Mouse (Mus musculus): Measurements from ENCODE around the gene Vmn1r90.
"Not testable (repeated sequence)": the region's sequence is repeated elsewhere in the genome, so short reads cannot be mapped to it uniquely, and the experiment has no call there.

Vmn1r90 gene

DNA sequence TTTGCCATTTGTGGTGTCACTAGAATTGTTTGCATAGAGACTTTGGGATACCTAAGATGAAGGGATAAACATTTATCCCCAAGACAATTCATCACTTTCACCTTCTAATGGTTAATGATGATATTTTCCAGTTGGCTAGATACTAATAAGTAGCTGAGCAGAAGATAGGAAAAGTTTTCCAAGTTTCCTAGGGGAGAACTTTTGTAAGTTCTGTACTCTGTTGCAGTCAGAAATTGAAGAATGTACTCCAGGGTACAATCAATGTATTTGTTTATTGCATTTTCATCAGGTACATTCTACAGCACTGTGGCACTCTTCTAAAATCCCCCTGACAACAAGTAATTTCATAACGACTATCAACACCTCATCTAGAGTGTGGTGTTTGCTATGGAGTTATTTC lies at the start of gene Vmn1r90:
Gene Vmn1r90 (minus strand): TSS at position 101 of the 400 bp plus-strand sequence.
- no peak for DNase-seq

GRCm38 (mm10) chr7:14593009-14593408 lies 29.7 kb upstream of the Vmn1r90 start:
- DNase-seq, result not testable (repeated sequence)

GRCm38 (mm10) chr7:14552284-14552683 lies 11.0 kb downstream of the Vmn1r90 start:
- no peak for DNase-seq

GRCm38 (mm10) chr7:14525280-14525679 lies 38.0 kb downstream of the Vmn1r90 start:
- no peak for DNase-seq

DNA sequence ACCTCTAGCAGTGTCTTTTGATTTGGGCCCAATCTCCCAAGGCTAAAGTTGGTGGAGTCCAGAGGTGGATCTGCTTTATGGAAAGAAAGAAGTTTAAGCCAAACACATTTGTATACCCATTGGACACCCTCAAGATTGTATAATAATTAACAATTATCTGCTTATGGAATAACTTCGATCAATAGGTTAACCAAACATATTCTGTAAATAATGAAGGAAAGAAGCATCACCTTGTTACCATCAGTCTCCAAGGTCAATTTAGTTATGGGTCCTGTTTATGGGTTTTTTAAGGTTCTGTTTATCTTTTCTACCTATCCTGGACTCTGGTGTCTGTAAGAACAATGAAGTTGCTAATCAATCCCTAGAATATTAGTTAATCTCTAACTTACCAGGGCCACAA lies 40.7 kb downstream of the Vmn1r90 start:
- DNase-seq, result no peak

GRCm38 (mm10) chr7:14518301-14518700 lies 45.0 kb downstream of the Vmn1r90 start:
- DNase-seq, result no peak

All from retina, postnatal 1 day (tissue).